Mouse (Mus musculus): ENCODE data around the gene Nceh1. TPM values are rescaled to one million over a fixed set of nuclear protein-coding genes. Genes with fewer than 3 reads are reported as not detected.
A peak's percentile ranks its signal among the peaks of the same experiment; 100 is the strongest.

Gene Nceh1
- polyA plus RNA-seq, 1 experiment, result 4.7 TPM

DNA sequence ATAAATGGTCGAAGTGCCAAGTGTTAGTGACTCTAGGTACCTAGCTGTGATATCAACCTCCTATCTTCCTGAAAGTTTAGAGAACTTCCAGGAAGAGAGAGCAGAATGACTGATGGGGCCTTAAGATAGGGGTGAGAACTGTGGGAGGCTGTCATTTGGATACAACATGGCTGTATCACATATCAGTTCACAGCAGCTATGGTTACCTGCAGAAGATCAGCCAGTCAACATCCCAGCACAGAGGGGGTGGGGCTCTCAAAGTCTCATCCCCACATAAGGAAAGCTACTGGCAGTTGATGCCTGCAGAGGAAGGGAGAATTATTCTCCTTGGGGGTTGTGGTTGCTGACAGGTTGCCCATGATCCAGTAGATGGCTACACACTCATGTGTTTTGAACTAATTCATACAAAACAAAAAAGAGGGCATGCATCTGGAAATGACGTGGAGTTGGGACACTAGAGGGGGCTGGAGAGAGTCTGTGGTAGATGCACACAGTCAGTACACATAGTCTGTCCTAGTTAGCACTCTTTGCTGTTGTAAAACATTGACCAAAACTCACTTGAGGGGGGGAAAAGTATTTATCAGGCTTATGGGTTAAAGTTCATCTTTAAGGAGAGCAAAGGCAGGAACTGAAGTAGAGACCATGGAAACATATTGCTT, 131.9 kb downstream of the Nceh1 start:
- WGBS, result 45% methylated on average over 2 of the region's 2 CpGs
- no peak for DNase-seq (ENCODE audit: low read depth, low spot score)

DNA sequence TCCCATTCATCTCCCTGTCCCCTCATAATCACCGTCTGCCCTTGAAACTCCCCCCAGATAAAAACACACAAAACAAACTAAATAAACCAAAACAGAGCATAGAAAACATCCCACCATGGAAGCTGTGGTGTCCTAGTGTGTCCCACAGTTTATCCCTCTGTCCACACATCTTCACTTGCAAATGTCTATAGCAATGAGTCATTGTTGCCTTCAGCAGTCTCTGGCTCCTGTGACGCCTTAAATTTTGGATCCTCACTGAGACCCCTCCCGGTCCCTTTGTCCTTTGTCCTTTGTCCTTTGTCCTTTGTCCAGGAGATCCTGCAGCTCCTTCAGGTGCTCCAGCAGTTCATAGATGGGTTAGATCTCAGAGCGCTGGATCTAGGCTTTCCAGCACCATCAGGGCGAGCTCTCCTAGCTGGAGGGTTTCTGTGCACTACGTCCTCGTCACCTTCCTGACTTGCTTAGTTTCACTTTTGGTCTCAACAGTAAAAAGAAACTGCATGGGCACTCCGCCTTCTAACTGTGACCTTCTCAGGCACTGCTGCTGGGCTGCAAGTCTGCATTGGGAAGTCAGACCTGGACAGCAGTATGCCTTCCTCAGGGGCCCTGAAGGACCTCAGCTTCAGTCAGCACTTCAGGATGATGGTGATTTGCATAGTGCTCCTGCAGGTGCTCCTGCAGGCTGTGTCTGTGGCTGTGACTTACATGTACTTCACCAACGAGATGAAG, 134.0 kb downstream of the Nceh1 start, which contains the start of gene Tnfsf10:
Tnfsf10 (plus strand) TSS at position 470 of the 729 bp plus-strand sequence.
- peak; percentile 55 for DNase-seq (ENCODE audit: low read depth, low spot score)
- WGBS, result 9% methylated on average over 9 of the region's 9 CpGs

DNA sequence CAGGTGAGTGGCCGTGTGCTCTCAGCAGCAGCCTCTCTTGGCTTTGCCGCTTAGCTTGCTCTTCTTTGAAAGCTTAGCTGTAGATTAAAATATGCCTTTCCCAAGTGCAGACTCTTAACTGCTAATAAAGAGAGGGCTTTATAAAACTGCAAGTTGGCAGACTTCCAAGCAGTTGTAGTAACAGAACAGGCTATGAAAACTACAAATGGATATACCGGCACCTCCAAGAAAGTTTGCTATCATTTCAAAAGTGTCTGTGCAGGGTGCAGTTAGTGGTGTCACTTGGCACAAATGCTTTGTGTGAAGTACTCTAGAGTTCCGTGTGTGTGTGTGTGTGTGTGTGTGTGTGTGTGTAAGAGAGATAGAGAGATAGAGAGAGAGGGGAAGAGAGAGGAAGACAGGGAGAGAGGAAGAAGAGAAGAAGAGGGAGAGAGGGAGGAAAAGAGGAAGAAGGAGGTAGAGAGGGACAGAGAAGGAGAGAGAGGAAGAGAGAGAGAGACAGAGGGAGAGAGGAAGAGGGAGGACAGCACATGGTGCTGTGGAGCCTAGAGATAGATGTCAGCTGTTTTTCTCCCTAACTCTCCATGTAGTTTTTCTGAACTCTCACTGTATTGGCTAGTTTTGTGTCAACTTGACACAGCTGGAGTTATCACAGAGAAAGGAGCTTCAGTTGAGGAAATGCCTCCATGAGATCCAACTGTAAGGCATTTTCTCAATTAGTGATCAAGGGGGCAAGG, 134.7 kb downstream of the Nceh1 start:
- WGBS, result under 1% methylated on average over 4 of the region's 4 CpGs
- DNase-seq (ENCODE audit: low read depth, low spot score), result no peak

DNA sequence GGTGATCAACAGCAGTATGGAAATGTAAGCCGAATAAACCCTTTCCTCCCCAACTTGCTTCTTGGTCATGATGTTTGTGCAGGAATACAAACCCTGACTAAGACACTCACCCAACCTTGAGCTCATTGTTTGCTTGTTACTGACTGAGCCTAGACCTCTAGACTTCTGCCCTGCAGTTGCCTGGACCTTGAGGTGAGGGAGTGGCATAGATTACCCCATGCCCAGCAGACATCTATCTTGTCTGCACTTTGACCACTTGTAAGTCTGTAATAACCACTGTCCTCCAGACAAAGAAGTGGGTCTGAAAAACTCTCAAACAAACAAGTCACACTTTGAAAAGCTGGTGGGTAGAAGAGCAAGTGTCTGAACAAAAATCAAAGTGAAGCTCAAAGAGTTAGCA, 136.9 kb downstream of the Nceh1 start:
- WGBS, result 71% methylated on average over 1 of the region's 1 CpGs

DNA sequence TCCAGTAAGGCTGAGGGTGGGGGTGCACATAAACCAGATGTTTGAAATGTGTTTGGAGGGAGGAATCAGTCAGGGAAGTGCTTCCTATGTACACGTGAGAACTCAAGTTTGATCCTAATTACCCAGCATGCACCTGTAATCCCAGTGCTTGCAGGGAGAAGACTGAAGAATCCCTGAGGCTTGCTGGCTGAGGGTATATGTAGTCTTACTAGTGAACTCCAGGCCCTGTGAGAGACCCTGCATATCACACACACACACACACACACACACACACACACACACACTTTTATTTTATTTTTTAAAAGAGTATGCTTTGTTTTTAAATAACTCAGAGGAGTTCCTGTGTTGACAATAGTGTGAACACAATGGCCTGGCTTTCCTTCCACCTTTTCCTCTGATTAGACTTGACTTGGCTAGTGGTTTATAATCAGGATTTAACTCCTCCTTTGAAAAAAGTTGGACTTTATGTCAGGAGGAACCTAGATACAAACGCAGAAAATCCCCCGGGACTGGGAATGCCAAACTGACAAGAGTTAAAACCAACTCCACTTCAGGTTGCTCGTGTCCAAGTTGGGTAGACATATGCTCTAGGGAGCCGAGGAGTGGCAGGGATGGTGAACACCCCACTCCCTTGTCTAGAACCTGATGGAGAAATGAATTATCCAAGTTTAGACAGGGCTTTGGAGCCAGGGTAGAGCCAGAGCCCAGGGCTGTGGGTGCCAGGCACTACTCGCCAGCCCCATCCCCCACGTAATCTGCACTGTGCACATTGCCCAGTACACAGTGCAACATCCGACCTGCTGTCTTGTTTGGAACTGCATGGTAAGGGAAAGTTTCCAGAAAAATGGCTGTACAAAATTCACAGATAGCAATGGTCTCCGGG, 138.1 kb downstream of the Nceh1 start:
- WGBS, result 75% methylated on average over 9 of the region's 9 CpGs
- no peak for DNase-seq (ENCODE audit: low read depth, low spot score)

More for the DNA sequence above, 136.9 kb downstream of the Nceh1 start:
- DNase-seq (ENCODE audit: low read depth, low spot score), result no peak

DNA sequence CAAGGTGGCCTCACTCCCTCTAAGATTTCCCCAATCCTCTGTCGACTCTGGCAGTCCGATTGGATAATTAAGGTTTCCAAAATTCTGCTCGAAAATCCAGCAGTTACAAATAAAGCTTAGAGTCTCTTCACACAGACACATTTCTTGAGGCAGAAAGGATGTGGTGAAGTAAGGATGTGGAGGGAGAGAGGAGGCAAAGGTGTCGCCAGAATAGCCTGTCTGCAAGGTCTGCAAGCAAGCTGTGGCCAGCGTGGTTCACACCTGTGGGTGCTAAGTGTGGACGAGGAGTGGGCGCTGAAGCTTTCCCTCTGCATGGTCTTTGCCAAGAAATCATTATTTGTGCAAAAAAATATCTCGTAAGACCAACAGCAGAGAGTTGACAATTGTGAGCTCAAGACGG, 139.8 kb downstream of the Nceh1 start:
- WGBS, result 78% methylated on average over 9 of the region's 9 CpGs
- DNase-seq (ENCODE audit: low read depth, low spot score), result no peak

DNA sequence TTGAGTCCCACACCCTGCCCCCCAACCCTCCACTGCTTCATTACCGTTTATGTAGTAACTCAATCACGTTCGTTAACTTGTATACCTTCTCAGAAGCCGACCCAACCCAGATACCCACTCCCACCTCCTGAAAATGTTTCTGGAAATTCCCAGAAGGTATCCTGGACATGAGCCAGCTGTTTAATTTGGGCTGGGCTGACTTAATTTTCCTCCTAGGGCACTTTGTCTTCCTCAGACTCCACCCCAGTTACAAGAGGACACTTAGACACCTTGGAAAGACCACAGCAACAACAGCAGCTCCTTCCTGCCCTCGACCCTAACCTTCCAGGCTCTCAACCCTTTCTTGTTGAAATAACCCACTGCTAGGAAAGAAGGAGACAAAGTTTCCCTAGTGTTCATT, 140.8 kb downstream of the Nceh1 start:
- no peak for DNase-seq (ENCODE audit: low read depth, low spot score)
- 23% methylated on average over 5 of the region's 5 CpGs for WGBS

DNA sequence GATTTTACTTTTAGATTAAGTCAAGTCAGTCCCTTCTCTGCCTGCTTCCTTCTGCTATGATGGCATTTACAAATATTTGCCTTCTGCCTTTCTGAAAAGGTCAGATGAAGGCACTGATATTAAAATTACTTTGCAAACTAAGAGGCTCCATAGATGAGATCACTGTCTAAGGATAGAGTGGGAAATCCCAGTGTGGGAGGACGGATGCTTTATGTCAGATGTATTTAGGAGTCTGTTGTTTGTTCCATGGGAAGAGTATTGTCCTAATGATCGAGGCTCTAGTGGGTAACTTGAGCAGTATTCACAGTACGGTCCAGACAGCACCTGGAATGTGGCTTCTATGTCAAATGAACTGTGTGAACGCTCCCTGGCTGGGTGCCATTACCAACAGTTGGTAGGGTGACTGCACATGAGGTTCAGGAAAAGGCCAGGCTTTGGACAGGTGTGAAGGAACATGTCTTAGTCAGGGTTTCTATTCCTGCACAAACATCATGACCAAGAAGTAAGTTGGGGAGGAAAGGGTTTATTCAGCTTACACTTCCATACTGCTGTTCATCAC, 143.9 kb downstream of the Nceh1 start:
- no peak for DNase-seq (ENCODE audit: low read depth, low spot score)
- WGBS, result 42% methylated on average over 4 of the region's 4 CpGs

DNA sequence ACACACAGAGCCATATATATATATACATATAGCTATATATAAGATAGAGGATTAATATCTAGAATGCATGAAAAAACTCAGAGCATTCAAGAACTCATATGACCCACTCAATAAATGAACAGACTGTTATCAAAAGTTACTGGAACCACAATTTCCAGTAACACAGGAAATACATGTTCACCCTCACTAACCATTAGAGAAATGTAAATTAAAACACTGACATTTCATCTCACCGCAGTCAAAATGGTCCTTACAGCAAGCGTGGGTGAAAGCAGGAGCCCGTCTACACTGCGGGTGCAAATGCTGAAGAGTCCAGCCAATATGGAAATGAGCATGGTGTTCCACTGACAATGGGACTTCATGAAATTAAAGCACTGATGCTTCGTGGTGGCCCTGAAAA, 147.9 kb downstream of the Nceh1 start:
- WGBS, result 85% methylated on average over 5 of the region's 5 CpGs
- no peak for DNase-seq (ENCODE audit: low read depth, low spot score)

Other genes starting within 250 kb of the Nceh1 start
- 5.6 and 6.4 TPM in 2 replicates for gene Ect2, start 29.1 kb upstream of the Nceh1 start, polyA plus RNA-seq (2012; rRNA removed)
- gene Tnfsf10, start 134.1 kb downstream of the Nceh1 start, polyA plus RNA-seq (2012; rRNA removed), result 9.3 and 17.4 TPM in 2 replicates
- not detected in 2 replicates for gene Ghsr, start 188.4 kb downstream of the Nceh1 start, polyA plus RNA-seq (2012; rRNA removed)

Data from large intestine, adult 2 months (tissue).